Comparison of ENCODE assay signal across 9 mouse cellular contexts in the genomic region with DNA sequence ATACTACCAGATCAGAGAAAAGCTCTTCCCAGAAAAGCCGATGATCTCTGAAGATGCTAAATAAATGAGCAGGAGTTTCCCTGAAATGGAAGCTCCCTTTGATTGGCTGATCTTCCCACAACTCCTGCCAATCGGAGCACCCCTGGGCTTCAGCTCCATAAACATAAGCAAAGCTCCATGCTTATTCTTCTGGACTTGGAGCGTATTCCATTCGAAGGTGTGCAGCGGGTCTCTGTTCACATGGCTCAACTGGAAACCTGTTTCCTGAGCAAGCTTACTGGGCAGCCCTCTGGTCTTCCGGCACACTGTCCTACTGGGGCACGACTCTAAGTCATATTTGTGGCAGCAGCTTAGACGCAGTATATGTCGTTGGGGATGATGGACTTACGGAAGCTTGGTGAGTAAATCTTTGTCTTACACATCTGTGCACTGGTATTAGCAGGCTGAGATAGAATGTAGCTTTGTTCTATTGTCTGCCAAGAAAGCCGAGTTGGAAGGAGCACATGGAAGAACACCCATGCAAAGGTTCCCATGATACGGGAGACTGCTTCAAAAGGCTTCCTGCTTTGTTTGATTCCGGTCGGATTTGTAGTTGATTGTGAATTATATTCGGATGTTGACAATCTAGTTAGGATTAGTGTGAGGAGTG.
DNase-seq lines count a peak whose midpoint lies in the region; ATAC-seq lines count a peak whose summit lies in the region.
"Had no signal": no experiment of that assay in that cellular context is flagged by ENCODE, and none has a peak within 500 bp of the region (broad histone marks: within the 10 kb centered on the region; RNA-seq: fewer than 3 reads in every experiment).

No protein-coding gene starts in this region.

- peak; percentile 73 for ATAC-seq in frontal cortex, adult (ENCODE audit: low TSS enrichment)
- no peak for ATAC-seq in megakaryocyte, adult 5-6 weeks (ENCODE audit: poor library complexity, severe bottlenecking)

- peak; percentile 83 to 85 for DNase-seq in cerebellum, postnatal 10 days
- peak; percentile 51 to 62 for DNase-seq in left cerebral cortex, adult 8-10 months (ENCODE audit: low spot score in 2 of 2)
- DNase-seq in right cerebral cortex, adult 2 months (ENCODE audit: low spot score in 2 of 2): peak; percentile 70 to 72
- no peak for DNase-seq in lung, adult 18-20 months
- DNase-seq in adrenal gland, adult (ENCODE audit: inconsistent age in 2 of 2, low spot score in 1 of 2): no peak
- DNase-seq: kidney, postnatal 14 days; lung, postnatal 36 days had no signal

Comparison
In these comparisons a context has a peak if more than half of its experiments do, and no peak if none do; other contexts are left out.
1. DNase-seq: peak in cerebellum, postnatal 10 days (2 of 2), left cerebral cortex, adult 8-10 months (2 of 2) and right cerebral cortex, adult 2 months (2 of 2); none in lung, adult 18-20 months (0 of 2) and adrenal gland, adult (0 of 2).